Mouse (Mus musculus): ENCODE measurements around the gene Med22. TPM values are rescaled to one million over a fixed set of nuclear protein-coding genes. Genes with fewer than 3 reads are reported as not detected.
A peak's percentile ranks its signal among the peaks of the same experiment; 100 is the strongest.

Gene Med22
- 10 to 100 TPM; 47.5 to 50.1 TPM for total RNA-seq (2021)
- long read RNA-seq, transcript Med22-202 (3 exons, 3,506 nt) = minor isoform, 6 of 34 reads
- long read RNA-seq, transcript Med22-201 (4 exons, 973 nt) = major isoform, 25 of 34 reads
- long read RNA-seq, partial matches to known transcripts = 1 of 34 reads
- long read RNA-seq, other reads (novel, unspliced or antisense) = 2 of 34 reads

GRCm38 (mm10) chr2:26910124-26910993 is at the start of gene Med22, which contains the start of gene Rpl7a:
Gene Med22, minus strand, starts transcription at chr2:26910677.
Gene Rpl7a, plus strand, starts transcription at chr2:26910764.
- peak; percentile 99 to 100 for DNase-seq (ENCODE audit: low spot score in 2 of 2)

- no peak for DNase-seq (ENCODE audit: low spot score in 2 of 2)
Observed at GRCm38 (mm10) chr2:26957488-26957859, 47.0 kb upstream of the Med22 start.

GRCm38 (mm10) chr2:26956811-26957487 is 46.5 kb upstream of the Med22 start:
- DNase-seq (ENCODE audit: low spot score in 2 of 2) = no peak

- no peak for DNase-seq (ENCODE audit: low spot score in 2 of 2)
Observed at GRCm38 (mm10) chr2:26954735-26955395, 44.4 kb upstream of the Med22 start.

- DNase-seq (ENCODE audit: low spot score in 2 of 2) = no peak
Observed at GRCm38 (mm10) chr2:26952866-26953265, 42.4 kb upstream of the Med22 start.

- no peak for DNase-seq (ENCODE audit: low spot score in 2 of 2)
Observed at GRCm38 (mm10) chr2:26952193-26952592, 41.7 kb upstream of the Med22 start.

GRCm38 (mm10) chr2:26951346-26951905 is 40.9 kb upstream of the Med22 start:
- no peak for DNase-seq (ENCODE audit: low spot score in 2 of 2)

GRCm38 (mm10) chr2:26950411-26950810 is 39.9 kb upstream of the Med22 start:
- no peak for DNase-seq (ENCODE audit: low spot score in 2 of 2)

- no peak for DNase-seq (ENCODE audit: low spot score in 2 of 2)
Observed at GRCm38 (mm10) chr2:26943253-26943652, 32.8 kb upstream of the Med22 start.

GRCm38 (mm10) chr2:26941539-26941938 is 31.1 kb upstream of the Med22 start:
- no peak for DNase-seq (ENCODE audit: low spot score in 2 of 2)

- DNase-seq (ENCODE audit: low spot score in 2 of 2) = no peak
Observed at GRCm38 (mm10) chr2:26936425-26936824, 25.9 kb upstream of the Med22 start.

- DNase-seq (ENCODE audit: low spot score in 2 of 2) = no peak
Observed at GRCm38 (mm10) chr2:26935286-26935685, 24.8 kb upstream of the Med22 start.

GRCm38 (mm10) chr2:26933304-26934055 is 23.0 kb upstream of the Med22 start, which contains the start of the genes Surf4 and Stkld1:
Gene Surf4, minus strand, starts transcription at chr2:26933928.
Gene Stkld1, plus strand, starts transcription at chr2:26934047.
- peak; percentile 87 to 94 for DNase-seq (ENCODE audit: low spot score in 2 of 2)

- no peak for DNase-seq (ENCODE audit: low spot score in 2 of 2)
Observed at GRCm38 (mm10) chr2:26932473-26933303, 22.2 kb upstream of the Med22 start.

- DNase-seq (ENCODE audit: low spot score in 2 of 2) = peak; percentile 35 to 81
Observed at GRCm38 (mm10) chr2:26930390-26930789, 19.9 kb upstream of the Med22 start.

GRCm38 (mm10) chr2:26927745-26928476 is 17.4 kb upstream of the Med22 start:
- no peak for DNase-seq (ENCODE audit: low spot score in 2 of 2)

- no peak for DNase-seq (ENCODE audit: low spot score in 2 of 2)
Observed at GRCm38 (mm10) chr2:26921784-26922183, 11.3 kb upstream of the Med22 start.

- DNase-seq (ENCODE audit: low spot score in 2 of 2) = no peak
Observed at GRCm38 (mm10) chr2:26920190-26920855, 9.8 kb upstream of the Med22 start.
